ENCODE assay signal across 9 mouse cellular contexts in the genomic region with DNA sequence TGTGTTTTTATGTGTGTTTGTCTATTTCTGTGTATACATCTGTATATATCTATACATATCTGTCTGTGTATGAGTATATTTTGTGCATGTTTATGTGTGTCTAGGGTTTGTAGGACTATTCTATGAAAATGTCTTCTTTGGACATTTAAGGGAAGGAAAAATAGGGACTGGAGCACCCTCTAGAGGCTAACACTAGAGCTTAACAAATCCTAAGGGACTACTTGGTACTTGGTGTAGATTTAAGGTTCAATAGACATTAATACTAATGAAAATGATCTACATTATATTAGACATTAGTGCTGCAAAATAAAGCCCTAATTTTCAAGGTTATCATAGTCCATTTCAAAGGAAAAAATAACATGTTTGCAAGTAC. TPM values are rescaled to one million over a fixed set of nuclear protein-coding genes. Genes with fewer than 3 reads are reported as not detected.
DNase-seq lines count a peak whose midpoint lies in the region; ATAC-seq lines count a peak whose summit lies in the region.
"Had no signal": no experiment of that assay in that cellular context is flagged by ENCODE, and none has a peak within 500 bp of the region (broad histone marks: within the 10 kb centered on the region; RNA-seq: fewer than 3 reads in every experiment).

No protein-coding gene starts in this region.

- DNase-seq in embryonic facial prominence, embryonic 11.5 days (ENCODE audit: low spot score), result peak; percentile 52
- no peak for DNase-seq in embryonic facial prominence, embryonic 10.5 days (ENCODE audit: low spot score)
- DNase-seq in midbrain, embryonic 11.5 days (ENCODE audit: low spot score, missing footprints), result peak; percentile 88
- DNase-seq in midbrain, embryonic 10.5 days (ENCODE audit: low spot score), result no peak
- peak; percentile 71 for DNase-seq in hindbrain, embryonic 14.5 days (ENCODE audit: low spot score)
- peak; percentile 59 for DNase-seq in telencephalon, adult 2 months (ENCODE audit: low read depth, low spot score)
- DNase-seq in T-cell, adult 2 months (ENCODE audit: low spot score), result no peak
- DNase-seq in liver, embryonic 11.5 days (ENCODE audit: low spot score), result no peak

- no peak overlapping the region for H3K27ac ChIP-seq in embryonic facial prominence, embryonic 11.5 days (replicated peaks; ENCODE audit: low read depth, low read length)
- no peak overlapping the region for H3K27ac ChIP-seq in embryonic facial prominence, embryonic 10.5 days (replicated peaks)
- H3K27ac ChIP-seq in midbrain, embryonic 11.5 days (ENCODE audit: low read depth, low read length), result no peak overlapping the region
- H3K27ac ChIP-seq in midbrain, embryonic 10.5 days (replicated peaks), result no peak overlapping the region
- 0 out of 2 replicates have a peak overlapping the region, but pooled peaks have one; percentile 63 for H3K27ac ChIP-seq in hindbrain, embryonic 14.5 days
- no peak overlapping the region for H3K27ac ChIP-seq in liver, embryonic 11.5 days (ENCODE audit: low read depth, low read length)
- H3K27ac ChIP-seq: limb, embryonic 15.5 days had no signal

- H3K4me1 ChIP-seq in embryonic facial prominence, embryonic 11.5 days (ENCODE audit: control insufficient read depth, insufficient read depth, low read length), result no peaks in the 10 kb centered on the region
- H3K4me1 ChIP-seq in embryonic facial prominence, embryonic 10.5 days, result peaks cover 9% of the 10 kb centered on the region
- 0 out of 2 replicates have a peak, but pooled peaks cover 2% of the 10 kb centered on the region for H3K4me1 ChIP-seq in midbrain, embryonic 11.5 days (ENCODE audit: control insufficient read depth, insufficient read depth, low read length)
- peaks cover 14% of the 10 kb centered on the region for H3K4me1 ChIP-seq in midbrain, embryonic 10.5 days
- peaks cover 7% of the 10 kb centered on the region; the same call in 1 of the 2 replicates for H3K4me1 ChIP-seq in hindbrain, embryonic 14.5 days (replicated peaks; ENCODE audit: control insufficient read depth, insufficient read depth, low read length)
- no peaks in the 10 kb centered on the region for H3K4me1 ChIP-seq in liver, embryonic 11.5 days (replicated peaks; ENCODE audit: control insufficient read depth, insufficient read depth, low read length)

- no peaks in the 10 kb centered on the region for H3K9me3 ChIP-seq in embryonic facial prominence, embryonic 11.5 days (replicated peaks; ENCODE audit: control insufficient read depth, low read length)
- H3K9me3 ChIP-seq in embryonic facial prominence, embryonic 10.5 days, result no peaks in the 10 kb centered on the region
- no peaks in the 10 kb centered on the region for H3K9me3 ChIP-seq in midbrain, embryonic 11.5 days (ENCODE audit: control insufficient read depth, low read length)
- H3K9me3 ChIP-seq in midbrain, embryonic 10.5 days (replicated peaks), result no peaks in the 10 kb centered on the region
- no peaks in the 10 kb centered on the region for H3K9me3 ChIP-seq in hindbrain, embryonic 14.5 days (ENCODE audit: control insufficient read depth, low read length)
- no peaks in the 10 kb centered on the region for H3K9me3 ChIP-seq in liver, embryonic 11.5 days (ENCODE audit: control insufficient read depth, low read length)
- H3K9me3 ChIP-seq: limb, embryonic 15.5 days had no signal

- H3K4me3 ChIP-seq in embryonic facial prominence, embryonic 11.5 days (ENCODE audit: low read depth, low read length), result no peak overlapping the region
- H3K4me3 ChIP-seq in embryonic facial prominence, embryonic 10.5 days, result no peak overlapping the region
- no peak overlapping the region for H3K4me3 ChIP-seq in midbrain, embryonic 11.5 days (ENCODE audit: low read depth, low read length)
- no peak overlapping the region for H3K4me3 ChIP-seq in midbrain, embryonic 10.5 days
- no peak overlapping the region for H3K4me3 ChIP-seq in hindbrain, embryonic 14.5 days (replicated peaks; ENCODE audit: low read length)
- no peak overlapping the region for H3K4me3 ChIP-seq in liver, embryonic 11.5 days (ENCODE audit: low read depth, low read length)
- H3K4me3 ChIP-seq: limb, embryonic 15.5 days had no signal

- no peak overlapping the region for H3K4me2 ChIP-seq in embryonic facial prominence, embryonic 11.5 days (ENCODE audit: low read depth, low read length)
- no peak overlapping the region for H3K4me2 ChIP-seq in midbrain, embryonic 11.5 days
- H3K4me2 ChIP-seq in hindbrain, embryonic 14.5 days (replicated peaks), result no peak overlapping the region
- no peak overlapping the region for H3K4me2 ChIP-seq in liver, embryonic 11.5 days
- H3K4me2 ChIP-seq: limb, embryonic 15.5 days had no signal

- H3K36me3 ChIP-seq in embryonic facial prominence, embryonic 11.5 days (replicated peaks; ENCODE audit: control insufficient read depth, insufficient read depth, low read depth, low read length), result no peaks in the 10 kb centered on the region
- H3K36me3 ChIP-seq in embryonic facial prominence, embryonic 10.5 days (replicated peaks), result no peaks in the 10 kb centered on the region
- no peaks in the 10 kb centered on the region for H3K36me3 ChIP-seq in midbrain, embryonic 11.5 days (ENCODE audit: control insufficient read depth, insufficient read depth, low read length)
- no peaks in the 10 kb centered on the region for H3K36me3 ChIP-seq in midbrain, embryonic 10.5 days
- no peaks in the 10 kb centered on the region; the same call in none of the 2 replicates for H3K36me3 ChIP-seq in hindbrain, embryonic 14.5 days (replicated peaks; ENCODE audit: control insufficient read depth, insufficient read depth)
- H3K36me3 ChIP-seq in liver, embryonic 11.5 days (ENCODE audit: control insufficient read depth, insufficient read depth, low read length), result no peaks in the 10 kb centered on the region
- H3K36me3 ChIP-seq: limb, embryonic 15.5 days had no signal

- H3K27me3 ChIP-seq in embryonic facial prominence, embryonic 11.5 days (ENCODE audit: control insufficient read depth, insufficient read depth, low read length), result no peaks in the 10 kb centered on the region
- no peaks in the 10 kb centered on the region for H3K27me3 ChIP-seq in embryonic facial prominence, embryonic 10.5 days (replicated peaks; ENCODE audit: low read depth, poor library complexity, severe bottlenecking)
- no peaks in the 10 kb centered on the region for H3K27me3 ChIP-seq in midbrain, embryonic 11.5 days (ENCODE audit: control insufficient read depth, insufficient read depth, low read length)
- no peaks in the 10 kb centered on the region for H3K27me3 ChIP-seq in midbrain, embryonic 10.5 days (ENCODE audit: low read depth, poor library complexity, severe bottlenecking)
- H3K27me3 ChIP-seq in hindbrain, embryonic 14.5 days (ENCODE audit: control insufficient read depth, insufficient read depth, low read length), result no peaks in the 10 kb centered on the region
- H3K27me3 ChIP-seq in liver, embryonic 11.5 days (replicated peaks; ENCODE audit: control insufficient read depth, insufficient read depth, low read length), result no peaks in the 10 kb centered on the region
- H3K27me3 ChIP-seq: limb, embryonic 15.5 days had no signal

- 0 out of 2 replicates have a peak, but pooled peaks have one; percentile 23 for ATAC-seq in embryonic facial prominence, embryonic 11.5 days (replicated peaks; ENCODE audit: insufficient number of reproducible peaks, low FRiP score, low TSS enrichment, low read depth)
- ATAC-seq in midbrain, embryonic 11.5 days (ENCODE audit: low FRiP score), result peak; percentile 57
- peak; percentile 46; the same call in 1 of the 2 replicates for ATAC-seq in hindbrain, embryonic 14.5 days (ENCODE audit: low FRiP score)
- no peak for ATAC-seq in liver, embryonic 11.5 days (replicated peaks; ENCODE audit: low FRiP score)

- no peak overlapping the region for H3K9ac ChIP-seq in embryonic facial prominence, embryonic 11.5 days (replicated peaks; ENCODE audit: low read length)
- no peak overlapping the region for H3K9ac ChIP-seq in midbrain, embryonic 11.5 days (ENCODE audit: low read length)
- H3K9ac ChIP-seq in hindbrain, embryonic 14.5 days, result no peak overlapping the region
- H3K9ac ChIP-seq in liver, embryonic 11.5 days (ENCODE audit: low read depth, low read length), result no peak overlapping the region
- H3K9ac ChIP-seq: limb, embryonic 15.5 days had no signal

RNA-seq across cellular contexts. Expression of gene Rpe, which starts 44.9 kb away (rescaled TPM):
- polyA plus RNA-seq in embryonic facial prominence, embryonic 11.5 days (2014; fragmentation: Nextera tagmentation; extraction: Ambion mirVana), result 54.8 and 60.2 TPM in 2 replicates
- 48.0 and 48.2 TPM in 2 replicates for polyA plus RNA-seq in embryonic facial prominence, embryonic 10.5 days (2016; fragmentation: Nextera tagmentation; extraction: Ambion mirVana)
- polyA plus RNA-seq in midbrain, embryonic 11.5 days (2014; fragmentation: Nextera tagmentation; extraction: Ambion mirVana), result 60.6 and 62.6 TPM in 2 replicates
- 48.9 and 52.3 TPM in 2 replicates for polyA plus RNA-seq in midbrain, embryonic 10.5 days (2016; fragmentation: Nextera tagmentation; extraction: Ambion mirVana)
- 41.0 and 47.4 TPM in 2 replicates for polyA plus RNA-seq in hindbrain, embryonic 14.5 days (2014; fragmentation: Nextera tagmentation; extraction: Ambion mirVana)
- polyA plus RNA-seq in liver, embryonic 11.5 days (2014; fragmentation: Nextera tagmentation; extraction: Ambion mirVana), result 47.6 and 53.8 TPM in 2 replicates

Comparison
In these comparisons a context has a peak if more than half of its experiments do, and no peak if none do; other contexts are left out.
1. DNase-seq: peak in embryonic facial prominence, embryonic 11.5 days (single experiment), midbrain, embryonic 11.5 days (single experiment), hindbrain, embryonic 14.5 days (single experiment) and telencephalon, adult 2 months (single experiment); none in embryonic facial prominence, embryonic 10.5 days (single experiment), midbrain, embryonic 10.5 days (single experiment), T-cell, adult 2 months (single experiment) and liver, embryonic 11.5 days (single experiment).